Mouse (Mus musculus): ENCODE measurements around the gene Ush2a. TPM values are rescaled to one million over a fixed set of nuclear protein-coding genes. Genes with fewer than 3 reads are reported as not detected.

The Ush2a gene
- polyA plus RNA-seq, 1 experiment from 2014 or later = not detected

GRCm38 (mm10) chr1:188948276-188948675, 686.5 kb downstream of the Ush2a start:
- H3K4me1 ChIP-seq (ENCODE audit: insufficient read depth) = peaks cover 9% of the 10 kb centered on the region; the same call in 1 of the 2 replicates
- H3K4me2 ChIP-seq = no peak overlapping the region
- no peak overlapping the region for H3K27ac ChIP-seq (ENCODE audit: low read depth)
- DNase-seq (peak; percentile 26), ATAC-seq (ENCODE audit: insufficient read depth) (no peak)
- H3K4me3 ChIP-seq (ENCODE audit: low read depth, low read length) = no peak overlapping the region
- WGBS = 61% methylated on average over 9 of the region's 9 CpGs
- H3K9me3 ChIP-seq (ENCODE audit: low read depth, low read length) = no peaks in the 10 kb centered on the region
- H3K9ac ChIP-seq = no peak overlapping the region
- H3K36me3 ChIP-seq (ENCODE audit: insufficient read depth) = no peaks in the 10 kb centered on the region
- no peak for TF ChIP-seq CTCF (IDR thresholded peaks at IDR 0.05; ENCODE audit: low read depth)
- no peaks in the 10 kb centered on the region for H3K27me3 ChIP-seq (ENCODE audit: insufficient read depth, low read length)

DNA sequence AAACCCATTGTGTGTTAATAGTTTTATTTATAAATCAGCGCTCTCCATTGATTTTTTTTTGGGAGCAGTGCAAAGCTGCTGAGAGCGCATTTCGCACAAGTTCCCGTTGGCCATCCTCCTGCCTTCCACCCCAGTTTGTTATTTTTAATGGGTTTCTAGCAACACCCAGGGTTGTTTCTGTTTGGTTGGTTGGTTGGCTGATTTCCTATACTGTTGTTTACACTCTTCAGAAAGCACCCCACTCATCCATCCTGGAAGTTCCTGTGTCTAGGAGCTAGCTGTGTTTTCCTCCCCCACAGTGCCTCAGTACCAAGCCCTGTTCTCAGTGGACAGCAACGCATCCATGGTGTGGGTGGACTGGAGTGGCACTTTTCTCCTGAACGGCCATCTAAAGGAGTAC, 689.3 kb downstream of the Ush2a start:
- ATAC-seq (ENCODE audit: insufficient read depth) = peak; percentile 62; the same call in 1 of the 2 replicates
- no peak overlapping the region for H3K9ac ChIP-seq

DNA sequence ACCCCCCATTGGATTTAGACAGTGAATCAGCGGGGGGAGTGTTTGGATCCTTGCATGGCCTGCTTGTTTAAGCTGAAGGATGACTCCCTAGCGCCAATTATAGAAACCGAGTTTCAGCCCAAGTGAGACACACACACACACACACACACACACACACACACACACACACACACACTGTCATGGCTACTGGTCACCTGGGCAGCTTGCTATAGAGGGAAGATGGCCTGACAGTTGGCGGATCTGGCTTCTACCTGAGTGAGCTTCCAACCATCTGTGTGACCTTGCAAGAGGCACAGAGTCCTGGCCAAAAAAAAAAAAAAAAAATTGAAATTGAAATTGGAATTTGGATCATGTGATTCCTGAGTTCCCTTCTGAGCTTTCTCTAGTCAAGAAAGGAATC, 690.7 kb downstream of the Ush2a start:
- no peak overlapping the region for H3K9ac ChIP-seq
- WGBS = 91% methylated on average over 4 of the region's 4 CpGs
- no peak overlapping the region for H3K4me3 ChIP-seq (ENCODE audit: low read depth, low read length)
- DNase-seq (no peak), ATAC-seq (ENCODE audit: insufficient read depth) (no peak)
- H3K36me3 ChIP-seq (ENCODE audit: insufficient read depth) = no peaks in the 10 kb centered on the region
- no peak overlapping the region for H3K27ac ChIP-seq (ENCODE audit: low read depth)
- no peak for TF ChIP-seq CTCF (IDR thresholded peaks at IDR 0.05; ENCODE audit: low read depth)
- H3K9me3 ChIP-seq (ENCODE audit: low read depth, low read length) = no peaks in the 10 kb centered on the region
- no peaks in the 10 kb centered on the region for H3K27me3 ChIP-seq (ENCODE audit: insufficient read depth, low read length)
- H3K4me2 ChIP-seq = no peak overlapping the region
- H3K4me1 ChIP-seq (ENCODE audit: insufficient read depth) = 0 out of 2 replicates have a peak, but pooled peaks cover 6% of the 10 kb centered on the region

More for the DNA sequence above, 689.3 kb downstream of the Ush2a start:
- 0 out of 2 replicates have a peak, but pooled peaks cover 6% of the 10 kb centered on the region for H3K4me1 ChIP-seq (ENCODE audit: insufficient read depth)
- 67% methylated on average over 6 of the region's 6 CpGs for WGBS
- TF ChIP-seq CTCF (IDR thresholded peaks at IDR 0.05; ENCODE audit: low read depth) = no peak
- DNase-seq = peak; percentile 66
- H3K27ac ChIP-seq (ENCODE audit: low read depth) = no peak overlapping the region
- no peaks in the 10 kb centered on the region for H3K27me3 ChIP-seq (ENCODE audit: insufficient read depth, low read length)
- no peaks in the 10 kb centered on the region for H3K36me3 ChIP-seq (ENCODE audit: insufficient read depth)
- no peak overlapping the region for H3K4me3 ChIP-seq (ENCODE audit: low read depth, low read length)
- no peaks in the 10 kb centered on the region for H3K9me3 ChIP-seq (ENCODE audit: low read depth, low read length)
- H3K4me2 ChIP-seq = no peak overlapping the region

DNA sequence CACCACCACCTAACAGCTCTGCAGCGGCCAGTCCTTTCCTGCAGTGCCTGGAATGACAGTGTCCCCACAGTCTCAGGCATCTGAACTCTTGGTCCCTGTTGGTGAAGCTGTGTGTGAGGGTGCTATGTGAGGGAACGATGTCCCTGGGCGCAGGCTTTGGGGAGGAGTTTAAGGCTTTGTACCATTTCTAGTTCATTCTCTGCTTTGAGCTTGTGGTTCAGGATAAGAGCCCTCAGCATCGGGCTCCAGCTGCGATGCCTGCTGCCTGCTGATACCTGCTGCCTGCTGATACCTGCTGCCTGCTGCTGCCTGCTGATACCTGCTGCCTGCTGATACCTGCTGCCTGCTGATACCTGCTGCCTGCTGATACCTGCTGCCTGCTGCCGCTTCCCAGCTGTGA, 711.3 kb downstream of the Ush2a start:
- Histone ChIP-seq H3K9ac (no peak overlapping the region), H3K4me3 (ENCODE audit: low read depth, low read length) (no peak overlapping the region), H3K4me1 (ENCODE audit: insufficient read depth) (no peaks in the 10 kb centered on the region), H3K27me3 (ENCODE audit: insufficient read depth, low read length) (no peaks in the 10 kb centered on the region), H3K36me3 (ENCODE audit: insufficient read depth) (peaks cover 91% of the 10 kb centered on the region), H3K27ac (ENCODE audit: low read depth) (no peak overlapping the region), H3K4me2 (no peak overlapping the region), H3K9me3 (ENCODE audit: low read depth, low read length) (no peaks in the 10 kb centered on the region)
- 91% methylated on average over 6 of the region's 6 CpGs for WGBS
- no peak for TF ChIP-seq CTCF (IDR thresholded peaks at IDR 0.05; ENCODE audit: low read depth)
- DNase-seq (no peak), ATAC-seq (ENCODE audit: insufficient read depth) (0 out of 2 replicates have a peak, but pooled peaks have one; percentile 28)

DNA sequence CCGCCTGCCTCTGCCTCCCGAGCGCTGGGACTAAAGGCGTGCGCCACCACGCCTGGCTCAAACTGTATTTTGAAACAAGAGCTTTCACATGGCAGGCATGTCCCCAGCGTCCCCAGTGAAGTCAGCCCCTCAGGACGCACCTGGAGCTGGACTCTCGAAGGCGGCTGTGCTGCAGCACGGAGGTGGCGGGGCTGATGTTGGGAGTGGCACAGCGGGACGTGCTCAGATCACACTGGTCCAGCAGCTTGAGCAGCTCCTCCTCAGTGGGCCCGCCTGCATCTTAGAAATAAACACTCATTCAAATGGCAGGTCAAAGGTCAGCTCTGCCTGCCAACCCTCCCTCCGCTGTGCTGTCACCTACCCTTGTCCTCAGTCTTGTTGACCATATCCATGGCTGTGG, 712.1 kb downstream of the Ush2a start:
- H3K27me3 ChIP-seq (ENCODE audit: insufficient read depth, low read length) = no peaks in the 10 kb centered on the region
- peaks cover 91% of the 10 kb centered on the region for H3K36me3 ChIP-seq (ENCODE audit: insufficient read depth)
- TF ChIP-seq CTCF (IDR thresholded peaks at IDR 0.05; ENCODE audit: low read depth) = no peak
- ATAC-seq (ENCODE audit: insufficient read depth) = no peak
- WGBS = 88% methylated on average over 16 of the region's 16 CpGs
- DNase-seq = no peak
- no peak overlapping the region for H3K27ac ChIP-seq (ENCODE audit: low read depth)
- H3K4me2 ChIP-seq = no peak overlapping the region
- H3K4me1 ChIP-seq (ENCODE audit: insufficient read depth) = no peaks in the 10 kb centered on the region
- H3K4me3 ChIP-seq (ENCODE audit: low read depth, low read length) = no peak overlapping the region
- H3K9me3 ChIP-seq (ENCODE audit: low read depth, low read length) = no peaks in the 10 kb centered on the region
- H3K9ac ChIP-seq = no peak overlapping the region

DNA sequence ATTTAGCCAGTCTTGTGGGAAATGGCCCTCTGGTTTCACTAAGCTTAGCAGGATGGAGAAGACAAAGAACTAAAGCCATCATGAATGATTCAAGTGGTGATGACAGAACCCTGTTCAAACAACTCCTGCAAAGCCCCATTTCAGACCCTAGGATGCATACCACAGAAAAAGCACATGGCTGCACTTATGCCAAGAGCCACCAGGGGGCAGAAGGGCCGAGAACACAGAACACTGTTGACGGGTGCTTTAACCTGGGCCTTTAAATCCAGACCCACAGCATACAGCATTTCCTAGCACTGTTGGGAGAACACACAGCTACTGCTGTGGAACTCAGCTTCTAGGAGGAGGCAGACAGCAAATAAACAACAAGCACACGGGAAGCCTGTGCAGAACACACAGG, 718.2 kb downstream of the Ush2a start:
- Histone ChIP-seq H3K27me3 (ENCODE audit: insufficient read depth, low read length) (no peaks in the 10 kb centered on the region), H3K4me1 (ENCODE audit: insufficient read depth) (no peaks in the 10 kb centered on the region), H3K9me3 (ENCODE audit: low read depth, low read length) (no peaks in the 10 kb centered on the region), H3K4me3 (ENCODE audit: low read depth, low read length) (no peak overlapping the region), H3K27ac (ENCODE audit: low read depth) (no peak overlapping the region), H3K9ac (no peak overlapping the region), H3K36me3 (ENCODE audit: insufficient read depth) (peaks cover 85% of the 10 kb centered on the region), H3K4me2 (no peak overlapping the region)
- 7% methylated on average over 3 of the region's 3 CpGs for WGBS
- peak; percentile 84 for TF ChIP-seq CTCF (IDR thresholded peaks at IDR 0.05; ENCODE audit: low read depth)
- DNase-seq (peak; percentile 81), ATAC-seq (ENCODE audit: insufficient read depth) (0 out of 2 replicates have a peak, but pooled peaks have one; percentile 62)

DNA sequence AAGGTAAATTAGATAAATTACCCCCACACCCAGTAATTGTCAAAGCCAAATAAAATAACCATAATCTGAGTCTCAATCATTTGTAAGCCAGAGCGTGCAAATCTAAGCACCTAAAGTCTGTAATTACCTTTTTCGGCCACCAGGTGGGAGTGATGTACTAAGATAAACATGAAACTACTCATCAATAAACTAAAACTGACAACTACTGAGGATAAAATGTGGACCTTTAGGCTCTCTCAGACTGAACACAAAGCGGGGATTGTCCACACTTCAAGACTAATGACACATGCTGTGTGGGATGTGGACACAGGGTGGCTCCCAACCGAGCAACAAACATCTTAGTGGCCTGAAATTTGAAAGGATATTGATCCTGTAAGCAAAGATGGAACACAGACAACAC, 731.4 kb downstream of the Ush2a start:
- H3K36me3 ChIP-seq (ENCODE audit: insufficient read depth) = peaks cover 81% of the 10 kb centered on the region
- H3K4me3 ChIP-seq (ENCODE audit: low read depth, low read length) = no peak overlapping the region
- H3K9ac ChIP-seq = no peak overlapping the region
- peak; percentile 77 for DNase-seq
- no peaks in the 10 kb centered on the region for H3K9me3 ChIP-seq (ENCODE audit: low read depth, low read length)
- H3K4me1 ChIP-seq (ENCODE audit: insufficient read depth) = no peaks in the 10 kb centered on the region
- no peak overlapping the region for H3K27ac ChIP-seq (ENCODE audit: low read depth)
- ATAC-seq (ENCODE audit: insufficient read depth) = no peak
- no peaks in the 10 kb centered on the region for H3K27me3 ChIP-seq (ENCODE audit: insufficient read depth, low read length)
- H3K4me2 ChIP-seq = no peak overlapping the region
- 33% methylated on average over 4 of the region's 4 CpGs for WGBS
- TF ChIP-seq CTCF (IDR thresholded peaks at IDR 0.05; ENCODE audit: low read depth) = peak; percentile 71

DNA sequence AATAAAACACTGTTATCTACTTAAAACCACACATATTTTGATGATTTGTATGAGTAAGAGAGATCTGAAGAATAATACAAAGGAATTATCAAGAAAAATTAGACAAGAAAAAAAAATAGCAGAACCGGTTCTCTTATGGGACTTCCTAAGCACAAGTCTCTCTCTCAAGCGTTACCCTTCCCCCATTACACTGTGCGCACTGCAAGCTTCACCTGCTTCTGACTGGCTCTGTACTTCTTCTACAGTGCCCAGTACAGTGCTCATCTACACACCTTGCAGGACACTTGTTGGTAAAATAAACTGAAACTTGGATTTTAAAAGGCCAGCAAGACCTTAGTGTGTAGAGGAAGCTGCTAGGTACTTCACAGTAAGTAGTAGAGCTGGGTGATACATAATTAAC, 736.1 kb downstream of the Ush2a start:
- no peak overlapping the region for H3K4me2 ChIP-seq
- H3K4me3 ChIP-seq (ENCODE audit: low read depth, low read length) = no peak overlapping the region
- no peak for TF ChIP-seq CTCF (IDR thresholded peaks at IDR 0.05; ENCODE audit: low read depth)
- no peak overlapping the region for H3K27ac ChIP-seq (ENCODE audit: low read depth)
- ATAC-seq (ENCODE audit: insufficient read depth) (no peak), DNase-seq (no peak)
- H3K9me3 ChIP-seq (ENCODE audit: low read depth, low read length) = no peaks in the 10 kb centered on the region
- H3K36me3 ChIP-seq (ENCODE audit: insufficient read depth) = peaks cover 75% of the 10 kb centered on the region
- no peaks in the 10 kb centered on the region for H3K4me1 ChIP-seq (ENCODE audit: insufficient read depth)
- no peaks in the 10 kb centered on the region for H3K27me3 ChIP-seq (ENCODE audit: insufficient read depth, low read length)
- no peak overlapping the region for H3K9ac ChIP-seq
- 96% methylated on average over 3 of the region's 3 CpGs for WGBS

Data from lung, embryonic 14.5 days (tissue).